Mouse (Mus musculus): Measurements from ENCODE around the gene Ercc6l2. TPM values are rescaled to one million over a fixed set of nuclear protein-coding genes. Genes with fewer than 3 reads are reported as not detected.

The Ercc6l2 gene
- total RNA-seq, 1 experiment from 2014 or later = 20.7 TPM

- no peak for ATAC-seq (ENCODE audit: extremely low read depth, insufficient number of reproducible peaks, low FRiP score, poor library complexity, severe bottlenecking)
Observed at GRCm38 (mm10) chr13:63877138-63877537, 62.1 kb downstream of the Ercc6l2 start.

GRCm38 (mm10) chr13:63879105-63879863 lies 64.2 kb downstream of the Ercc6l2 start:
- ATAC-seq (ENCODE audit: extremely low read depth, insufficient number of reproducible peaks, low FRiP score, poor library complexity, severe bottlenecking) = no peak

DNA sequence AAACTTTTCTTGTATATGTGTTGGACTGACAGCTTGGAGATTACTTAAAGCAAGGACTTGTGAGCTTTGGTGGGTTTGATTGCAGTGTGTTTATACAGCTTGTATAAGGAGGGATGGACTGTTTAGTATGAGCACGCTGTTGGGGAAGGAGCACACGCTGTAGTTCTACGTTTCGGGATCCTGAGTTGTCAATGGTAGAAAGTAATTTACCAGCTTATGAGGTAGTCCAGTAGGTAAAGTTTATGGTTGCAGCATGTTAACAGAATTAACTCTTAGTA lies 64.8 kb downstream of the Ercc6l2 start:
- no peak for ATAC-seq (ENCODE audit: extremely low read depth, insufficient number of reproducible peaks, low FRiP score, poor library complexity, severe bottlenecking)

GRCm38 (mm10) chr13:63885532-63885949 lies 70.5 kb downstream of the Ercc6l2 start:
- no peak for ATAC-seq (ENCODE audit: extremely low read depth, insufficient number of reproducible peaks, low FRiP score, poor library complexity, severe bottlenecking)

DNA sequence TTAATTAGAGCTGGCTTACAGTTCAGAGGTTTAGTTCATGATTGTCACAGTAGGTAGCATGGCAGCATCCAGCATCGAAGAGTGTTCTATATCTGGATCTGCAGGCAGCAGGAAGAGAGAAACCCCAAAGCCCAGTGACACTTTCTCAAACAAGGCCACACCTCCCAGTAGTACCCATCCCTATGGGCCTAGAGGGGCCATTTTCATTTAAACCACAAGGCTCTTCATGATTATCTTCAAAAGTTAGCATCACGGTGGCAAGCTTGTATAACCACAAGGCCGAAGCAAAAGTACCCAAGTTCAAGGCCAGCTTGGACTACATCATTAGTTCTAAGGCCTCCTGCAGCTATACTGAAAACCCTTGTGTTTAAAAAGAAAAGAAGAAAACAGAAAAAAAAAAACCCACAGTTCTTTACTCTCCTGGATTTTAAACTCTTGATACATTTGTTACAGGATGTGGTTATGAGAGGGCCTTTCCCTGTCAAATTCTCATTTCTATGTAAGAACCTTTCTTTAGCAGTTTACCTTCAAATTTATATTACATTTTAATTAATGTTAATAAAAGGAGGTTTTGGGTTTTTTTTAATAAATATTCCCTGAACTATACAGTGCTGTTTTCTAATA lies 71.5 kb downstream of the Ercc6l2 start:
- no peak for ATAC-seq (ENCODE audit: extremely low read depth, insufficient number of reproducible peaks, low FRiP score, poor library complexity, severe bottlenecking)

DNA sequence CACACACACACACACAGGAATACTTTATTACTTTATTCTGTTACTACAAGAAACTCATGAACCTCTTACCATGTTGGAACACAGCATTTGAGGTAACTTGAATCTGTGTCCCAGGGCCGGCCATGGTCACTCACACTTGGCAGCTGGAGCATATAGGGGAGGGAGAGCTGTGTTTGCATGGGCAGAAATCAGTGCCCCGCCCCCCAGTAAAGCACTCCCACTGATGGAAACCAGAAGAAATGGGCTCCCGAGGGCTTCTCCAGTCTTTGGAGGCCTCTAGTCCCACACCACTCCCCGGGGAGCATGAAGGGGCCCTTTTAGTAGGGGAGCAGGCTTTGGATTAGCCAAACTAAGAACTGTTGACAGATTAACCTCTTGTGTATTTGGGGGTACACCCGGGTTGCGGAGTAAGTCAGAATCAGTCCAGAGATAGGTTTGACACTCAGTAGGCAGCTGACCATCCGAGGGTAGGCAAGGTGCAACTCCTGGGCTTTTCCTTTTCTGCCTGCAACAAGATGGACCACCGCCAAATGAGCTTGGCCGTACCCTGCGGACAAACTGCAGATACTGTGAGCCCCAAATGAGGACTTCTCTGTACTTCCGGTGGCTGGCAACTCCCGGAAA lies 85.8 kb downstream of the Ercc6l2 start:
- no peak for ATAC-seq (ENCODE audit: extremely low read depth, insufficient number of reproducible peaks, low FRiP score, poor library complexity, severe bottlenecking)

DNA sequence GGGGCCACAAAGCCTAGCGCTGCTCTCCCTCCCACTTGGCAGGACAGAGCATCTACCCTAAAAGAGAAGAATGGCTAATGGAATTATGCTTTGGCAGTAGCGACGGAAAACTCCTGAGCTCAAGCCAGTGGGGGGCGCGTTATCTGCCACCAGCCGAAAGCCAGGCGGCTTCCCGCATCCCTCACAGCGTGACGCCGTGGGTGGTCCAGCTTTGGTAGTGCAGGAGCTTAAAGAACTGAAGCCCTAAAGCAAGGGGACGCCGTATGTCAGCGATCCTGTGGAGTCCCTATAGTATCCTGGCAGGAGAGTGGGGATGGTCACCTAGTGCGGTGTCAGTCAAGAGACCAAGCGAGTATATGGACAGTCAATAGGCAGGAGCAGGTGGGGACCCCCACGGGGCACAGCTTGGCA lies 86.3 kb downstream of the Ercc6l2 start:
- ATAC-seq (ENCODE audit: extremely low read depth, insufficient number of reproducible peaks, low FRiP score, poor library complexity, severe bottlenecking) = 0 out of 2 replicates have a peak, but pooled peaks have one; percentile 19

GRCm38 (mm10) chr13:63901714-63902597 lies 86.9 kb downstream of the Ercc6l2 start:
- no peak for ATAC-seq (ENCODE audit: extremely low read depth, insufficient number of reproducible peaks, low FRiP score, poor library complexity, severe bottlenecking)

DNA sequence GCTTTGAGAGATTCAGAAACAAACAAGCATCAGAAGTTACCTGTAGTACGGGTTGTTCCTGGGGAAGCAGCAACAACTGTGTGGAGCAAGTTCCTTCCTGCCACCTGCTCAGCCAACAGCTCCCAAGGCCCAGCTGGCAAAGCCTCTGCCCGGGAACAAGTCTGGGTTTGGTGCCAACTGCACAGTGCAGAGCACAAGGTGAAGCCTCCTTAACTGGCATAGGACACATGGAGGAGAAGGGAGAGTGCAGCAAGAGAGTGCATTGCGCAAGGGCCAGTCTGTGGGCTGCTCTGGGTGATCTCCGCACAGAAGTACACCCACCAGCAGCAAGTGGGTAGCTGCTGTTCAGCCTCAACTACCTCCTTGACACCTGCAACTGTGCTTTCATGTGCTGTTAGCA lies 91.5 kb downstream of the Ercc6l2 start:
- ATAC-seq (ENCODE audit: extremely low read depth, insufficient number of reproducible peaks, low FRiP score, poor library complexity, severe bottlenecking) = no peak

DNA sequence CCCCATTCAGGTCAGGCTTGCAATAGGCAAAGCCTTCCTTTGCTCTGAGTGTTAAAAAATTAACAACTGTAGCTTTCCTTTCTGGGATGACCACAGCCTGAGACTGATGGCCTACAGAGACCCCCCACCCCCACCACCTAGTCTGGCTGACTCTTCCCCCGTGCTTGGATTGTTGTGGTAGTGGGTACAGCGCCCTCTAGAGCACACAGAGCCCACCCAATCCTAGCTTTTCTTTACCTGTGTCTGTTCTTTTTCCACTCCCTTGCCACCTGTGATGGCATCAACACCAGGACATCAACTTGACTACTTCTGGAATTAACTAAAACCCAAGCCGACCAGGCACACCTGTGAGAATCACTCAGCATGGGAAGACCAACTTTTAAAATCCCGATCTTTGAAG lies 92.4 kb downstream of the Ercc6l2 start:
- no peak for ATAC-seq (ENCODE audit: extremely low read depth, insufficient number of reproducible peaks, low FRiP score, poor library complexity, severe bottlenecking)

- no peak for ATAC-seq (ENCODE audit: extremely low read depth, insufficient number of reproducible peaks, low FRiP score, poor library complexity, severe bottlenecking)
Observed at GRCm38 (mm10) chr13:63910141-63910804, 95.2 kb downstream of the Ercc6l2 start.

GRCm38 (mm10) chr13:63911617-63912016 lies 96.6 kb downstream of the Ercc6l2 start:
- ATAC-seq (ENCODE audit: extremely low read depth, insufficient number of reproducible peaks, low FRiP score, poor library complexity, severe bottlenecking) = no peak

GRCm38 (mm10) chr13:63913136-63913535 lies 98.1 kb downstream of the Ercc6l2 start:
- no peak for ATAC-seq (ENCODE audit: extremely low read depth, insufficient number of reproducible peaks, low FRiP score, poor library complexity, severe bottlenecking)

GRCm38 (mm10) chr13:63915176-63915575 lies 100.1 kb downstream of the Ercc6l2 start:
- ATAC-seq (ENCODE audit: extremely low read depth, insufficient number of reproducible peaks, low FRiP score, poor library complexity, severe bottlenecking) = no peak

DNA sequence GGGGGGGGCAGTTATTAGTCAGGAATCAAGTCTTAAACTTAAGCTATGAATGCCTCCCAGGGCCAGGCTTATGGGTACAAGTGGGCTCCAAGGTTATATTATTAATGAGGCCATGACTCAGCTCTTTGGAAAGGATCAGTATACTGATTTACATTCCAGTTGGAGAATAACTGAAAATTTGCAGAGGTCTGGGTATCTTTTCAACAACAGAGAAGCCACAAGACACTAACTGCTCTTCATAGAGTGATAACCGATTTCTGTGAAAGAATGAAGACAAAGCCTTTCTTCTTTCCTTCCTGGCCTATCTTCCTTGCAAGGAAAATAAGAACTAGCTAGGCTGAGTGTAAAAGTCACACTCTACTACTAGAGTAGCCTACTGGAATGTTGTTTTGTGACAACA lies 100.6 kb downstream of the Ercc6l2 start:
- ATAC-seq (ENCODE audit: extremely low read depth, insufficient number of reproducible peaks, low FRiP score, poor library complexity, severe bottlenecking) = no peak

- ATAC-seq (ENCODE audit: extremely low read depth, insufficient number of reproducible peaks, low FRiP score, poor library complexity, severe bottlenecking) = no peak
Observed at GRCm38 (mm10) chr13:63916568-63916967, 101.5 kb downstream of the Ercc6l2 start.

- ATAC-seq (ENCODE audit: extremely low read depth, insufficient number of reproducible peaks, low FRiP score, poor library complexity, severe bottlenecking) = no peak
Observed at GRCm38 (mm10) chr13:63917198-63917767, 102.2 kb downstream of the Ercc6l2 start.

GRCm38 (mm10) chr13:63917776-63918621 lies 103.0 kb downstream of the Ercc6l2 start:
- ATAC-seq (ENCODE audit: extremely low read depth, insufficient number of reproducible peaks, low FRiP score, poor library complexity, severe bottlenecking) = no peak

All from neutrophil, adult 5-6 weeks (primary cell).